24 mouse cellular contexts compared by ENCODE assay signal in genomic region chr6:57565452-57565851, GRCm38 (mm10). TPM values are rescaled to one million over a fixed set of nuclear protein-coding genes. Genes with fewer than 3 reads are reported as not detected.
DNase-seq lines count a peak whose midpoint lies in the region; ATAC-seq and TF ChIP-seq lines count a peak whose summit lies in the region.
"Had no signal": no experiment of that assay in that cellular context is flagged by ENCODE, and none has a peak within 500 bp of the region (broad histone marks: within the 10 kb centered on the region; RNA-seq: fewer than 3 reads in every experiment).

No protein-coding gene starts in this region.

- H3K36me3 ChIP-seq in heart, embryonic 11.5 days (ENCODE audit: control insufficient read depth, insufficient read depth, low read length): no peaks in the 10 kb centered on the region
- no peaks in the 10 kb centered on the region for H3K36me3 ChIP-seq in liver, adult 2 months (ENCODE audit: control insufficient read depth, insufficient read depth, low read length)
- H3K36me3 ChIP-seq in liver, embryonic 11.5 days (ENCODE audit: control insufficient read depth, insufficient read depth, low read length): no peaks in the 10 kb centered on the region
- H3K36me3 ChIP-seq: embryonic facial prominence, embryonic 12.5 days; embryonic facial prominence, embryonic 15.5 days; forebrain, embryonic 12.5 days; G1E; heart, embryonic 13.5 days; hindbrain, embryonic 12.5 days; hindbrain, embryonic 15.5 days had no signal

- no peak overlapping the region for H3K27ac ChIP-seq in heart, embryonic 11.5 days (ENCODE audit: low read depth, low read length)
- no peak overlapping the region for H3K27ac ChIP-seq in liver, adult 2 months (replicated peaks; ENCODE audit: insufficient read depth, low read depth, low read length)
- H3K27ac ChIP-seq in liver, embryonic 11.5 days (ENCODE audit: low read depth, low read length): no peak overlapping the region
- H3K27ac ChIP-seq: embryonic facial prominence, embryonic 12.5 days; embryonic facial prominence, embryonic 15.5 days; forebrain, embryonic 12.5 days; heart, embryonic 13.5 days; hindbrain, embryonic 12.5 days; hindbrain, embryonic 15.5 days had no signal

- no peak overlapping the region for H3K9ac ChIP-seq in heart, embryonic 11.5 days (ENCODE audit: low read depth, low read length)
- H3K9ac ChIP-seq in liver, adult 2 months (ENCODE audit: low read depth, low read length): no peak overlapping the region
- no peak overlapping the region for H3K9ac ChIP-seq in liver, embryonic 11.5 days (ENCODE audit: low read depth, low read length)
- H3K9ac ChIP-seq: embryonic facial prominence, embryonic 12.5 days; embryonic facial prominence, embryonic 15.5 days; forebrain, embryonic 12.5 days; heart, embryonic 13.5 days; hindbrain, embryonic 12.5 days; hindbrain, embryonic 15.5 days had no signal

- peaks cover 3% of the 10 kb centered on the region; the same call in 1 of the 2 replicates for H3K9me3 ChIP-seq in heart, embryonic 11.5 days (replicated peaks; ENCODE audit: control insufficient read depth, low read length)
- H3K9me3 ChIP-seq in liver, embryonic 11.5 days (ENCODE audit: control insufficient read depth, low read length): no peaks in the 10 kb centered on the region
- H3K9me3 ChIP-seq: embryonic facial prominence, embryonic 12.5 days; embryonic facial prominence, embryonic 15.5 days; forebrain, embryonic 12.5 days; G1E; hindbrain, embryonic 12.5 days; hindbrain, embryonic 15.5 days had no signal

- ATAC-seq in heart, embryonic 11.5 days (replicated peaks; ENCODE audit: insufficient number of reproducible peaks, low FRiP score, low TSS enrichment): no peak
- no peak for ATAC-seq in liver, embryonic 11.5 days (replicated peaks; ENCODE audit: low FRiP score)
- ATAC-seq: forebrain, embryonic 16.5 days; intestine, postnatal 0 days; Patski had no signal

- no peak overlapping the region for H3K4me2 ChIP-seq in heart, embryonic 11.5 days
- H3K4me2 ChIP-seq in liver, embryonic 11.5 days: no peak overlapping the region
- H3K4me2 ChIP-seq: embryonic facial prominence, embryonic 12.5 days; embryonic facial prominence, embryonic 15.5 days; forebrain, embryonic 12.5 days; heart, embryonic 13.5 days; hindbrain, embryonic 12.5 days; hindbrain, embryonic 15.5 days had no signal

- WGBS in heart, embryonic 11.5 days (ENCODE audit: insufficient replicate concordance): 84% methylated on average over 7 of the region's 7 CpGs
- WGBS in liver, adult 2 months: 24% methylated on average over 7 of the region's 7 CpGs
- 85% methylated on average over 7 of the region's 7 CpGs for WGBS in liver, embryonic 11.5 days

- peak; percentile 49 to 62 for DNase-seq in cerebellum, postnatal 10 days
- no peak for DNase-seq in cerebellum, adult 9-11 months
- DNase-seq in heart, adult 11 months: peak; percentile 91
- peak; percentile 22 to 32 for DNase-seq in heart, adult 9 months (ENCODE audit: low spot score in 2 of 2)
- no peak for DNase-seq in heart, postnatal 4 days
- peak; percentile 84 for DNase-seq in liver, adult 2 months (ENCODE audit: extremely low read depth, low read depth, low spot score)
- DNase-seq in liver, embryonic 11.5 days (ENCODE audit: low spot score): no peak
- DNase-seq: adrenal gland, postnatal 14 days; B cell, adult 2 months; cerebellum, adult 18-20 months; gastrocnemius, postnatal 10 days; kidney, adult 2 months had no signal

- no peak overlapping the region for H3K4me3 ChIP-seq in heart, embryonic 11.5 days (ENCODE audit: low read depth, low read length)
- no peak overlapping the region for H3K4me3 ChIP-seq in liver, adult 2 months (ENCODE audit: insufficient read depth, low read depth, low read length)
- H3K4me3 ChIP-seq in liver, embryonic 11.5 days (ENCODE audit: low read depth, low read length): no peak overlapping the region
- H3K4me3 ChIP-seq: embryonic facial prominence, embryonic 12.5 days; embryonic facial prominence, embryonic 15.5 days; forebrain, embryonic 12.5 days; heart, embryonic 13.5 days; hindbrain, embryonic 12.5 days; hindbrain, embryonic 15.5 days had no signal

- no peaks in the 10 kb centered on the region for H3K27me3 ChIP-seq in heart, embryonic 11.5 days (ENCODE audit: control insufficient read depth, insufficient read depth, low read length)
- H3K27me3 ChIP-seq in liver, adult 2 months (ENCODE audit: control insufficient read depth, insufficient read depth, low read length): no peaks in the 10 kb centered on the region
- no peaks in the 10 kb centered on the region for H3K27me3 ChIP-seq in liver, embryonic 11.5 days (replicated peaks; ENCODE audit: control insufficient read depth, insufficient read depth, low read length)
- H3K27me3 ChIP-seq: CH12.LX; embryonic facial prominence, embryonic 12.5 days; embryonic facial prominence, embryonic 15.5 days; forebrain, embryonic 12.5 days; heart, embryonic 13.5 days; hindbrain, embryonic 12.5 days; hindbrain, embryonic 15.5 days; Patski had no signal

- TF ChIP-seq CTCF in liver, adult 2 months (IDR thresholded peaks at IDR 0.05; ENCODE audit: low read depth, low read length): no peak

- no peaks in the 10 kb centered on the region for H3K79me2 ChIP-seq in liver, adult 2 months (ENCODE audit: control insufficient read depth, insufficient read depth, low read length)

- TF ChIP-seq POLR2A in liver, adult 2 months (IDR thresholded peaks at IDR 0.05; ENCODE audit: extremely low read depth, insufficient read depth, low read length): no peak

- H3K4me1 ChIP-seq in heart, embryonic 11.5 days (ENCODE audit: control insufficient read depth, insufficient read depth, low read length): no peaks in the 10 kb centered on the region
- H3K4me1 ChIP-seq in liver, adult 2 months (ENCODE audit: control insufficient read depth, insufficient read depth, low read length): no peaks in the 10 kb centered on the region; the same call in 1 of the 2 replicates
- no peaks in the 10 kb centered on the region for H3K4me1 ChIP-seq in liver, embryonic 11.5 days (replicated peaks; ENCODE audit: control insufficient read depth, insufficient read depth, low read length)
- H3K4me1 ChIP-seq: embryonic facial prominence, embryonic 12.5 days; embryonic facial prominence, embryonic 15.5 days; forebrain, embryonic 12.5 days; heart, embryonic 13.5 days; hindbrain, embryonic 12.5 days; hindbrain, embryonic 15.5 days had no signal

RNA-seq across cellular contexts. Expression of gene Herc6, which starts 15.3 kb away (rescaled TPM):
- polyA plus RNA-seq in heart, embryonic 11.5 days (2014; fragmentation: Nextera tagmentation; extraction: Ambion mirVana): 4.7 and 6.7 TPM in 2 replicates
- total RNA-seq in heart, postnatal 4 days (2021): 1 to 10 TPM; 5.6 to 5.7 TPM
- 13.2 and 18.6 TPM in 2 replicates for total RNA-seq in liver, adult 2 months (2014; rRNA removed)
- 9.1 and 15.7 TPM in 2 replicates for polyA plus RNA-seq in liver, adult 2 months (2012; rRNA removed)
- polyA plus RNA-seq in liver, embryonic 11.5 days (2014; fragmentation: Nextera tagmentation; extraction: Ambion mirVana): 4.6 and 5.2 TPM in 2 replicates
- polyA plus RNA-seq: G1E had no signal

RNA-seq across cellular contexts. Expression of gene Ppm1k, which starts 30.2 kb away (rescaled TPM):
- polyA plus RNA-seq in heart, embryonic 11.5 days (2014; fragmentation: Nextera tagmentation; extraction: Ambion mirVana): 14.8 and 15.2 TPM in 2 replicates
- total RNA-seq in heart, postnatal 4 days (2021): 10 to 100 TPM; 14.7 to 18.8 TPM
- total RNA-seq in liver, adult 2 months (2014; rRNA removed): 137 and 148 TPM in 2 replicates
- 10.4 and 12.5 TPM in 2 replicates for polyA plus RNA-seq in liver, adult 2 months (2012; rRNA removed)
- polyA plus RNA-seq in liver, embryonic 11.5 days (2014; fragmentation: Nextera tagmentation; extraction: Ambion mirVana): 3.5 TPM in 2 replicates

Comparison
In these comparisons a context has a peak if more than half of its experiments do, and no peak if none do; other contexts are left out.
1. DNase-seq: peak in cerebellum, postnatal 10 days (2 of 2), heart, adult 11 months (single experiment), heart, adult 9 months (2 of 2) and liver, adult 2 months (single experiment); none in cerebellum, adult 9-11 months (single experiment), heart, postnatal 4 days (single experiment) and liver, embryonic 11.5 days (single experiment).